Mouse (Mus musculus) ovary, adult 2 months (tissue): ENCODE results near the gene Olfr71. TPM values are rescaled to one million over a fixed set of nuclear protein-coding genes. Genes with fewer than 3 reads are reported as not detected.

Experiments
- polyA plus RNA-seq: library from polyadenylated mRNA; depleted of rRNA; stranded (reverse); fragments of >200 nt; gene quantifications from 2 replicates; pipeline ENCODE4 v1.2.3, GENCODE M21; 2012; rRNA removed

Olfr71 gene
- polyA plus RNA-seq, result not detected in 2 replicates

DNA sequence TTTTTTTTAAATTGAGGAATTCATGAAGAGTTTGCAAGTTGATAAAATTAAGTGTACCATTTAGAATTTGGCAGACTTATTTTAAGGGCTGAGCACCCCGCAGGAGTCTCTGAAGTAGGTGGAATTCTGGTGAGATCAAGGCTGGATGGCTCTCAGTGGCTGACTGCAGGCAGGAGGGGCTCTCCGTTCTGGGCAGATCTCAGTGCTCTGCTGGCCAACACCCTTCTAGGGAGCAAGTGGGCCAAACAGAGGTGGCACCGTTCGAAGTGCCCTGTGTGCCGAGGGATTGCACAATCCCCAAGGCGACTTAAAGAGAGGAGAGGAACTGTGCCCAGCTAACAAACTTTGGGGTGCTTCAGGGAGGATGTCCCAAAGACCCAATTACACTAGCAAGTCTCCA lies at the start of gene Olfr71:
Gene Olfr71, minus strand, starts transcription at position 387 of the 400 bp plus-strand sequence.

GRCm38 (mm10) chr4:43729794-43730550 lies 19.9 kb upstream of the Olfr71 start, which contains the start of gene Spaar:
Gene Spaar (plus strand): TSS chr4:43730034.

GRCm38 (mm10) chr4:43726995-43727394 lies 16.9 kb upstream of the Olfr71 start, which contains the start of gene Hrct1:
Gene Hrct1 (plus strand): TSS chr4:43727188.

DNA sequence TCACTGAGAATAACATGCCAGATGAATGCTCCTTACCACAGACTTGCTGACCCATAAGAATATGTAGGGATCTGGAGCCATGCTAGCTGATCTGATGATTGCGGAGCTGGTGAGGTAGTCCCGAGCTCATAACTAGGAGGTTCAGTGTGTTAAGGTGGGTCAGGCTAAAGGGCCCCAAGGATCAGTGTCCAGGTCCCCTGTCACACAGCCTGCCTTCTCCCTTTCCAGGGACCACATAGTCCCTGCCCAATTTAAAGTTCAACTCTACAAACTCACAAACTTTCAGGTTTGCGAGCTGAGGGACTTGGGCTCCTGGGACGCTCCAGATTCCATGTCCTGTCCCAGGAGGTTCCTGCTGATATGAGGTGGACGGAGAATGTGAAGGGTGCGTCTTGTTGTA lies 9.3 kb downstream of the Olfr71 start, which contains the start of gene Olfr70:
Gene Olfr70, minus strand, starts transcription at position 101 of the 400 bp plus-strand sequence.

GRCm38 (mm10) chr4:43668782-43669427 lies 41.1 kb downstream of the Olfr71 start, which contains the start of the genes Tmem8b and Fam221b:
Gene Tmem8b (plus strand): TSS chr4:43668971.
Gene Fam221b (minus strand): TSS chr4:43669145.

GRCm38 (mm10) chr4:43656339-43657109 lies 53.5 kb downstream of the Olfr71 start, which contains the start of gene Hint2:
Gene Hint2 (minus strand): TSS chr4:43656466.

Other genes starting within 250 kb of the Olfr71 start
- not detected in 2 replicates for gene Sit1, start 226.5 kb downstream of the Olfr71 start, polyA plus RNA-seq
- 256 and 473 TPM in 2 replicates for gene Ccdc107, start 217.4 kb downstream of the Olfr71 start, polyA plus RNA-seq
- 31.5 and 48.4 TPM in 2 replicates for gene Arhgef39, start 210.6 kb downstream of the Olfr71 start, polyA plus RNA-seq
- 6.6 and 7.2 TPM in 2 replicates for gene Car9, start 203.3 kb downstream of the Olfr71 start, polyA plus RNA-seq
- gene Tpm2, start 186.5 kb downstream of the Olfr71 start, polyA plus RNA-seq, result 105 and 120 TPM in 2 replicates
- gene Creb3, start 147.9 kb downstream of the Olfr71 start, polyA plus RNA-seq, result 125 and 150 TPM in 2 replicates
- 193 and 213 TPM in 2 replicates for gene Tln1, start 147.6 kb downstream of the Olfr71 start, polyA plus RNA-seq
- gene Rgp1, start 131.5 kb downstream of the Olfr71 start, polyA plus RNA-seq, result 70.8 and 74.5 TPM in 2 replicates
- gene Gba2, start 131.4 kb downstream of the Olfr71 start, polyA plus RNA-seq, result 26.8 and 33.6 TPM in 2 replicates
- gene Msmp, start 125.8 kb downstream of the Olfr71 start, polyA plus RNA-seq, result 0.63 and 1.5 TPM in 2 replicates
- gene Npr2, start 78.3 kb downstream of the Olfr71 start, polyA plus RNA-seq, result 113 and 117 TPM in 2 replicates
- 20.8 and 24.0 TPM in 2 replicates for gene Spag8, start 56.7 kb downstream of the Olfr71 start, polyA plus RNA-seq
- gene Hint2, start 53.8 kb downstream of the Olfr71 start, polyA plus RNA-seq, result 65.2 and 84.4 TPM in 2 replicates
- 24.0 and 31.0 TPM in 2 replicates for gene Tmem8b, start 41.3 kb downstream of the Olfr71 start, polyA plus RNA-seq
- 0.05 TPM in 1 of 2 replicates, not detected in the other for gene Fam221b, start 41.1 kb downstream of the Olfr71 start, polyA plus RNA-seq
- gene Olfr70, start 9.4 kb downstream of the Olfr71 start, polyA plus RNA-seq, result not detected in 2 replicates
- gene Hrct1, start 16.9 kb upstream of the Olfr71 start, polyA plus RNA-seq, result 4.2 and 5.3 TPM in 2 replicates
- gene Spaar, start 19.8 kb upstream of the Olfr71 start, polyA plus RNA-seq, result 1.0 and 1.1 TPM in 2 replicates
- not detected in 2 replicates for gene Olfr159, start 60.8 kb upstream of the Olfr71 start, polyA plus RNA-seq
- gene Olfr156, start 113.6 kb upstream of the Olfr71 start, polyA plus RNA-seq, result not detected in 2 replicates
- gene Olfr157, start 129.9 kb upstream of the Olfr71 start, polyA plus RNA-seq, result not detected in 2 replicates
- gene Olfr155, start 141.3 kb upstream of the Olfr71 start, polyA plus RNA-seq, result 0.12 TPM in 1 of 2 replicates, not detected in the other
- gene Reck, start 165.3 kb upstream of the Olfr71 start, polyA plus RNA-seq, result 22.1 and 22.2 TPM in 2 replicates
- 11.8 and 13.2 TPM in 2 replicates for gene Glipr2, start 247.1 kb upstream of the Olfr71 start, polyA plus RNA-seq